Mouse (Mus musculus) ovary, adult 10 weeks (tissue): ENCODE measurements around the gene Vmn2r70. TPM values are rescaled to one million over a fixed set of nuclear protein-coding genes. Genes with fewer than 3 reads are reported as not detected.

Experiments
- polyA plus RNA-seq: library from polyadenylated mRNA; stranded (reverse); fragments of 350-450 nt; fragmentation: Illumina TruSeq; extraction: RNeasy Lipid Tissue Mini Kit (QIAGEN cat#74804); gene quantifications from one replicate; pipeline ENCODE4 v1.2.3, GENCODE M21; 2014

Vmn2r70 gene
- not detected for polyA plus RNA-seq

DNA sequence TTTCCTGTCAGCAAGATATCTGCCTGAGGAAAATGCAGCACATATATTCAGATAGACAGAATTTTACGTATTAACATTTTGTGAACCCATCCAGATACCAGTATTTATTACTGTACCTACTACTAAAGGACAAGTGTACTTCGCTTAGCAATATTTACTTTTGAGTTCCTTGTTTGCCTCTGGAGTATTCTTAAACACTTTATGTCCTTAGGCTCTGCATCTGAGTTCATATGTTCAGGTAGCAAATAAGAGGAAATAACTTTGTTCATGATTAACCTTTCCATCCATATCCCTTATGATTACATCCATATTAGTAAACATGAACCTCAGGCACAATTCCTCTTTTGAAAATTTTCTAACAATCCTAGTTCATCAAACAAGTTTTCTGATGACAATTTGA lies at the start of gene Vmn2r70:
TSS of gene Vmn2r70 (minus strand) at position 101 of the 400 bp plus-strand sequence.

DNA sequence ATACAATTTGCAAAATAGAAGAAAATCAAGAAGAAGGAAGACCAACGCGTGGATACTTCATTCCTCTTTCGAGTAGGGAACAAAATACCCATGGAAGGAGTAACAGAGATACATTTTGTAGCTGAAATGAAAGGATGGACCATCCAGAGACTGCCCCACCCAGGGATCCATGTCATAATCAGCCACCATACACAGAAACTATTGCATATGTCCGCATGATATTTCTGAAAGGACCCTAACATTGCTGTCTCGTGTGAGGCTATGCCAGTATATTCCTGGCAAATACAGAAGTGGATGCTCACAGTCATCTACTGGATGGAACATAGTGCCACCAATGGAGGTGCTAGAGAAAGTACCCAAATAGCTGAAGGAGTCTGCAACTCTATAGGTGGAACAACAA lies 6.2 kb downstream of the Vmn2r70 start, which contains the start of gene Vmn2r71:
TSS of gene Vmn2r71 (plus strand) at position 301 of the 400 bp plus-strand sequence.

Other genes starting within 250 kb of the Vmn2r70 start
- gene Vmn2r69, start 153.3 kb downstream of the Vmn2r70 start, polyA plus RNA-seq = not detected
- gene Vmn2r71, start 6.1 kb downstream of the Vmn2r70 start, polyA plus RNA-seq = not detected
- not detected for gene Vmn2r72, start 185.9 kb upstream of the Vmn2r70 start, polyA plus RNA-seq